Mouse (Mus musculus): ENCODE measurements around the gene Hdac11. TPM values are rescaled to one million over a fixed set of nuclear protein-coding genes. Genes with fewer than 3 reads are reported as not detected.
"Not testable (repeated sequence)": the region's sequence is repeated elsewhere in the genome, so short reads cannot be mapped to it uniquely, and the experiment has no call there.

Gene Hdac11
- polyA plus RNA-seq, 2 experiments from 2014 or later: 1.5 to 2.0 TPM

- no peak for ATAC-seq
Observed at GRCm38 (mm10) chr6:91205346-91205745, 48.9 kb downstream of the Hdac11 start.

GRCm38 (mm10) chr6:91205791-91206190 lies 49.3 kb downstream of the Hdac11 start:
- ATAC-seq: no peak

GRCm38 (mm10) chr6:91207491-91207890 lies 51.0 kb downstream of the Hdac11 start:
- no peak for ATAC-seq

GRCm38 (mm10) chr6:91209780-91210179 lies 53.3 kb downstream of the Hdac11 start:
- no peak for ATAC-seq

GRCm38 (mm10) chr6:91210852-91211251 lies 54.4 kb downstream of the Hdac11 start:
- no peak for ATAC-seq

- ATAC-seq: not testable (repeated sequence)
Observed at GRCm38 (mm10) chr6:91212155-91212554, 55.7 kb downstream of the Hdac11 start, which contains the start of gene Fbln2. TSS of gene Fbln2 (plus strand) at chr6:91212455.

GRCm38 (mm10) chr6:91212571-91212970 lies 56.1 kb downstream of the Hdac11 start:
- no peak for ATAC-seq

- ATAC-seq: no peak
Observed at GRCm38 (mm10) chr6:91213287-91214218, 57.1 kb downstream of the Hdac11 start.

- no peak for ATAC-seq
Observed at GRCm38 (mm10) chr6:91215454-91215853, 59.0 kb downstream of the Hdac11 start.

GRCm38 (mm10) chr6:91218445-91218844 lies 62.0 kb downstream of the Hdac11 start:
- ATAC-seq: no peak

GRCm38 (mm10) chr6:91218871-91219270 lies 62.4 kb downstream of the Hdac11 start:
- no peak for ATAC-seq

- no peak for ATAC-seq
Observed at GRCm38 (mm10) chr6:91220062-91220461, 63.6 kb downstream of the Hdac11 start.

GRCm38 (mm10) chr6:91221094-91221493 lies 64.6 kb downstream of the Hdac11 start:
- no peak for ATAC-seq

GRCm38 (mm10) chr6:91222694-91223346 lies 66.4 kb downstream of the Hdac11 start:
- ATAC-seq: no peak

Other genes starting within 250 kb of the Hdac11 start
- gene Iqsec1, start 168.0 kb upstream of the Hdac11 start, polyA plus RNA-seq (2017; shearing (Covaris generic)): 1 to 10 TPM; 6.6 to 8.9 TPM
- gene Nup210, start 39.8 kb upstream of the Hdac11 start, polyA plus RNA-seq (2017; shearing (Covaris generic)): 100 to 1,000 TPM in 1 of 2 experiments, 10 to 100 TPM in 1; 86.2 to 109 TPM
- gene Fbln2, start 55.8 kb downstream of the Hdac11 start, polyA plus RNA-seq (2017; shearing (Covaris generic)): under 1 TPM; 0.86 to 0.90 TPM